Mouse (Mus musculus): ENCODE measurements around the gene Mettl15.
A peak's percentile ranks its signal among the peaks of the same experiment; 100 is the strongest.

The Mettl15 gene

GRCm38 (mm10) chr2:109182993-109183392, 97.6 kb downstream of the Mettl15 start:
- DNase-seq (ENCODE audit: extremely low read depth, insufficient read length, low spot score) = no peak

- no peak for DNase-seq (ENCODE audit: extremely low read depth, insufficient read length, low spot score)
Observed at GRCm38 (mm10) chr2:109158509-109158908, 122.0 kb downstream of the Mettl15 start.

- DNase-seq (ENCODE audit: extremely low read depth, insufficient read length, low spot score) = no peak
Observed at GRCm38 (mm10) chr2:109156131-109156530, 124.4 kb downstream of the Mettl15 start.

- DNase-seq (ENCODE audit: extremely low read depth, insufficient read length, low spot score) = peak; percentile 2
Observed at GRCm38 (mm10) chr2:109153402-109154050, 127.0 kb downstream of the Mettl15 start.

DNA sequence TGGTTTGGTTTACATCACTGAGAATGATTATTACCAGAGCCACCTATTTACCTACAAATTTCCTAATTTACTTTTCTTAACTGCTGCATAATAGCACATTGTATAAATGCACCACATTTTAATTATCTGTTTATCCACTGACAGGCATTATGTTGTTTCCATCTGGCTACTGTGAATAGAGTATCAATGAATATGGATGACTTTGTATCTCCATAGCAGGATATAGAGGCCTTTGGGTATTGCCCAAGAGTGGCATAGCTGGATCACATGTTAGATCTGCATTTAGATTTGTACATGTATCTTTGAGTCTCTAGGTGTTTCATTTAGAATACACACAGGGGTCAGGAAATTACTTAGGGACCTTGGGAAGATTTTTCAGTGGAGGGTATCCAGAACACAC, 133.3 kb downstream of the Mettl15 start:
- DNase-seq (ENCODE audit: extremely low read depth, insufficient read length, low spot score) = no peak

GRCm38 (mm10) chr2:109144410-109144809, 136.1 kb downstream of the Mettl15 start:
- DNase-seq (ENCODE audit: extremely low read depth, insufficient read length, low spot score) = no peak

DNA sequence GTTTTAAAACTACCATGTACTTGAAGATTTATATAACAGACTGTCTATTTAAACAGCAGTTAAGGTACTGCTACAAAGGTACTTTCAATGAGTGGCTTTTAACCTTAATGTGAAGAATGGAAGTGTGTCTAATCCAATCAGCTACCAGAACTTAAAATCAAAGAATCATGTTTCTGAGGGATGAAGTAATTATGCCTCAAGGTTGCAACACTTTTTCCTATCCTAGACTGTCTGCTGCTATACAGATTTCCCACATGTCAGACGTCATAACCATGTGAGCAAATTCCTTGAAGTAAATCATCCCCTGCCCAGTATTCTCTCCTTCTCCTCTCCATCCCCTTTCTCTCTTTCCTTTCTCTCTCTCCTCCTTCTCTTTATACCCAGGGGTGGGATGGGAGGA, 140.2 kb downstream of the Mettl15 start:
- DNase-seq (ENCODE audit: extremely low read depth, insufficient read length, low spot score) = no peak

- no peak for DNase-seq (ENCODE audit: extremely low read depth, insufficient read length, low spot score)
Observed at GRCm38 (mm10) chr2:109137276-109137675, 143.3 kb downstream of the Mettl15 start.

- no peak for DNase-seq (ENCODE audit: extremely low read depth, insufficient read length, low spot score)
Observed at GRCm38 (mm10) chr2:109130718-109131117, 149.8 kb downstream of the Mettl15 start.

GRCm38 (mm10) chr2:109129921-109130320, 150.6 kb downstream of the Mettl15 start:
- DNase-seq (ENCODE audit: extremely low read depth, insufficient read length, low spot score) = no peak

GRCm38 (mm10) chr2:109105773-109106484, 174.6 kb downstream of the Mettl15 start:
- no peak for DNase-seq (ENCODE audit: extremely low read depth, insufficient read length, low spot score)

DNA sequence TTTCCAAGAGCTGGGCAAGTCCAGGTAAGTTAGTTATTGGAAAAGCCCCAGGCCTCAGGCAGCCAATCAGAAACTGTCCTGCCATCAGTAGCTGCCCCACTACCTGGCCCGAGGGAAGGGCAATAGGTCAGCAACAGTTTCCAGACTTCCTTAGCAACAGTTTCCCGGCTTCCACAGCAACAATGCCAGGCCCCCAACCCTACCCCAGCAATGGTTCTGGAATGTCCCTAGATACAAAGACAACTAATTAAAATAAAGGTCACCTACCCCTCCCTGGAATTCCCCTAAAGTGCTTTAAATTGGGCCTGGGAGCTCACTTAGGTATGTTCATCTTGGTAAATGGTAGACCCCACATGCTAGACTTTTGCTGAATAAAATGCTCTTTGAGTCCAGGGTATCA, 230.9 kb downstream of the Mettl15 start:
- no peak for DNase-seq (ENCODE audit: extremely low read depth, insufficient read length, low spot score)

Data from 3134 (cell line).